Mouse (Mus musculus) gastrocnemius, postnatal 4 days (tissue): ENCODE measurements around the gene Trmt44. TPM values are rescaled to one million over a fixed set of nuclear protein-coding genes. Genes with fewer than 3 reads are reported as not detected.
A peak's percentile ranks its signal among the peaks of the same experiment; 100 is the strongest.
"Not testable (repeated sequence)": the region's sequence is repeated elsewhere in the genome, so short reads cannot be mapped to it uniquely, and the experiment has no call there.

Experiments used
- DNase-seq, 2 experiments: peaks; one replicate each; pipeline ENCODE4 v3.0.0; 2021 to 2022; ENCODE audit warnings: low spot score in 2 of 2, mixed read lengths in 2 of 2
- total RNA-seq, 2 experiments: library from RNA; stranded (reverse); gene quantifications; 2 replicates each; pipeline ENCODE4 v1.2.3; 2021

Gene Trmt44
- total RNA-seq, 2 experiments from 2014 or later = 4.2 to 4.9 TPM

DNA sequence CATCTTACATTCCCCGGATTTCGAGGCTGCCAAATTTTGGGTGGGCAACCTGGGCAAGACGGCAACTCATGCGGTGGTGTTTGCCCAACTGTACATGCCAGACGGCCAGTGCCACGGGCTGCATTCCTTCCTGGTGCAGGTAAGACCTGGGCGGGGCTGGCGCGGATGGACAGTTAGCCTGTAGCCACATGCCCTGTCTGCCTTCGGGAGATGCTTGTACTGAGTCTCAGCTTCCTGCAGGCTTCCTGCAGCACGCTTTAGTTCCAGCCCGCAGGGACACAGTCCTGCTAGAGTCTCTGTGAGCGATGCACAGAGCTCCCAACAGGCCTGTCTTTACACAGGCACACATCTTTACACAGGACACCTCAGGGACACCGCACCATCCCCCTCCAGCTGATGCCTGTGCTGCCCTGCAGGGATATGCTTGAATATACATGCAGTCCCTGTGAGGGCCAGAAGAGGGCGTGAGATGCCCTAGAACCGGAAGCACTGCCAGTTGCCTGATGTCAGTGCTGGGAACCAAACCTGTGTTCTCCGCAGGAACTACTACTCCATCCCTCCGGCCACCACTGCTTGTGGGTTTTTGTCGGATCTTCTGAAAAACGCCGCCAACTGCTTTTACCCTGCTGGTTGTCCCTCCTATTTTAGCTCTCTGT lies 17.3 kb upstream of the Trmt44 start:
- no peak for DNase-seq

DNA sequence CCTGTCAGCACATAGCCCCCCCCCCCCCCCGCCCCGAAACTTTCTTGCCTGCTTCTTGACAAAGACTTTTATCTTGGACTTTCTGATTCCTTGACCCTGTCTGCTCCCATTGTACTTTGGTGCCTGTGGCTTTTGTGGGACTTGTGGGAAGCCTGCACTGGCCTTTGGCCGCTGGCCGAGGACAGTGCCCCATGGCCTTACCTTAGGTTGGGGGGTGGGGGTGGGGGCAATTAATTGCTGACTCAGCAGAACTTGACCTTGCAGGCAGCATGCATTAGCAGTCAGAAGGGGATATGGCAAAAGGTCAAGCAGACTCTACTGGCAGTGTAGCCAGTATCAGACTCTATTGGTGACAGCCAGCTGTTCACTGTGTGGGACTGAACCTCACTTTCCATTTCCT lies 16.6 kb upstream of the Trmt44 start:
- no peak for DNase-seq

DNA sequence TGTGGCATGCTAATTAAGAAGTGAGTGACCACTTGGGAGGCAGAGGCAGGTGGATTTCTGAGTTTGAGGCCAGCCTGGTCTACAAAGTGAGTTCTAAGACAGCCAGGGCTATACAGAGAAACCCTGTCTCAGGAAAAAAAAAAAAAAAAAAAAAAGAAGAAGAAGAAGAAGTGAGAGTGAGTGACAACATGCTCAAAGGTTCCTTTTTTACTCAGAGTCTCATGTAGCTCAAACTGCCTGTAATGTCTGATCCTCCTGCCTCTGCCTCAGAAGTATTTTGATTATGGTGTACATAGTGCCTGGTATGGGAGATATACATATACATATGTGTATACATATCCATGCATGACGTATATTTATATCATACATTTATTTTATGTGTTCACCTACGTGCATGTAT lies 9.4 kb upstream of the Trmt44 start:
- not testable (repeated sequence) for DNase-seq

DNA sequence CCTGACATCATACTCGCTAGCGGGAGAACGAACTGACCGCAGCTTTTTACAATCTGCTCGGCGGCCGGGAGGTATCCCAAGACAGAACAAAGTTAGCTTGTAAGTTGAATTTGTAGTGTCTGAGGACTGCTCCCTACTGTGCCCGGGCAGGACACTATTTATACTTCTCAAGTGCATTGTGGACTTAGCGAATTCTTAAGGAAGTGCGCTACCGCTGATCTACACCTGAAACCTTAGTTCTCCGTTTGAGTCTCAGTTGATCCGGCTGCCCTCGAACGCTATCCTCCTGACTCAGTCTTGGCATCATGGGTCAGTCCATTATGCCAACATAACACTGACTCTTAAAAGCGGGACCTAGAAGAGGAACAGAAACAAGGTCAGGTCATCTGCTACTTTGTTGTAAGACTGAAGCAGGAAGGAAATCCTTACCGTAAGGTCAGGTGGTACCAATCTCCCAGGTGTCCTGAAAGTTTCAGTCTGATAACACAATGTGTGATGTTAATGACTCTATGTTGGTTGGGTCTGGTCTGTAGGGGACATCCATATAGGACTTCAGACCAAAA lies 8.4 kb upstream of the Trmt44 start:
- DNase-seq = no peak

DNA sequence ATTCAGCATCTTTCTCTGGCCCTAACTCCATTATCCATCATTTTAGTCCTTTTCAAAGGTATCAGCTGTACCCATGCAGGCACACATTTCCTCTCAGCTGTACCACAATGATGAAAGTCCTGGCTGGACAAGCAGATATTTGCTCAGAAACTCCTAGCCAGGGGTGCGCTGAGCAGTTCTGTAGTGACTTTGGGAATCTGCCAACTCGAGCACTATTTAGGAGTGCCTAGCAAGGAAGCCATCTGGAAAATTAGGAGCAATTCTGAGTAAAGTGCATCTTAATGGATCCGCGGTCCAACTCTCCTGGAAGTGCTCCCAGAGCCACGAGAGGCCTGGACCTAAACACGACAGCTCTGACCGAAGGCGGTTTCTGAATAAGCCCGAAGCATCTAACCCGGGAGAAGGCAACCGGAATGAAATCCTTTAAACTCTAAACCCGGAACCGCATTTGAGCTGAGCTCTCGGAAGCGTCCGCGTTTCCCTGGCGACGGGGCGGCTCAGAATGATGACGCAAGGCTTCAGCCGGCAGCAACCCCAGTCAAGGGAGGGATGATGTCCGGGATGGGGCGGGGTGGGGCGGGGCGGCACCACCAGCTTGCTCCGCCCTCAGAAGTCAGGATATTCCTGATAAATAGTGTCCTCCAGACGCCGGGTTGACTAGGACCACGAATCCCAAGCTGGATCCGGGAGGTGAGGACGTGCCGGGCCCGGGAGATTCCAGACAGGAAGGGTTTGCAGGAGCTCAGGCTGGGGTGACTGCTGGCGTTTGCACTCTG lies 7.8 kb upstream of the Trmt44 start, which contains the start of gene Acox3:
Gene Acox3, plus strand, starts transcription at position 596 of the 776 bp plus-strand sequence.
- DNase-seq = peak; percentile 91 to 96

DNA sequence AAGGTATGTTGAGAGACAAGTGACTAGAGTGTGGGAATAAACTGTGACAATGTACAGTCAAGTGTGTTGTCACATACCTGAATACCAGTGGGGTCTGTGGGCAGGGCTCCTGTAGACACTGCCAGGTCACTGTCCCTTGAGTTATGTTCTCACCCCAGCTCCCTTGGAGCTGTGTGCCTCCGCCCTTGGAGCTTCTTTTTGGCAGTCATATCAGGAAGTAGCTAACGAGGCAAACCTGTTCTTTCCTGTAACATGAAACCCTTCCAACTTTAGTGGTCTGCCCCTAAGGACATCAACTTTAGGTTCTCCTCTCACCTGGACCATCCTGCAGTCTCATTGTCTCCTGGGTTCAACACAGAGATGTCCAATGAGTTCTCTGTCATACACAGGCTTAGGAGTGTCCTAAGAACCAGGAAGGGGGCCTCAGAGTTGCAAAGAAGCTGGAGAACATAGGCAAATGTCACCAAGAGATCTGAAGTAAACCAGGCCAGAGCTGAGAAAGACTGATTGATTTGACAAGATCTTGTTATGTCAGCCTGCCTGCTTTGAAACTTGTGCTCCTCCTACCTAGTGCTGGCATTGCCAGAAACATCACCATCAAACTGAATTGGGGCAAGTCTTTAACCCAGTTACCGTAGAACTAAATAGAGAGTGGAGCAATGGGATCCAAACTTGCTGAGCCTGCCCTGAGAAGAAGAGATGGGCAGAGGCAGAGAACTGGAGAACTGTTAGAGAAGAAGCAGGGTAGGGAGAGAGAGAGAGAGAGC lies 5.5 kb upstream of the Trmt44 start:
- no peak for DNase-seq

DNA sequence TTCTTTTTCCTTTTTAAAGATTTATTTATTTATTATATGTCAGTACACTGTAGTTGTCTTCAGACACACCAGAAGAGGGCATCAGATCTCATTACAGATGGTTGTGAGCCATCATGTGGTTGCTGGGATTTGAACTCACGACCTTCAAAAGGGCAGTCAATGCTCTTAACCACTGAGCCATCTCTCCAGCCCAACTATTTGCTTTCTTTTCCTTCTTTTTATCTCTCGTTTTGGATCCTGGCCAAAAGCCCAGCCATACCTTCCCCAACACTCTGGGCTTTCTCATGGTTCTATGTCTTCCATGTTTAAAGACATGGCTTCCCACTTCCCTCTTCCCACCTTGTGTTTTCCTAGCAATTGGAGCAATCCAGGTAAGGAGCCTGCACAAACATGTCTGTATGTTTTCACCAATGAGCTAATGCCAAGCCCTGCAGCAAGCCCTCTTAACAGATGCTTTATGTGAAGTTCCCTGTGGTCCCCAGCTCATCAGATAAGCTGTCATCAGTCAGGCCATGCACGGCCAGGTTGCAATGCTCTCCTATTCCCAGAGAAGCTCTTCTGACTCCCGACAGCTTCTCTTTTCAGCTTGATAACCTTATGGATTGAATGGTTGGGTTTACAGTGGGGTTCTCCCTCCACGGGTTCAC lies 4.5 kb upstream of the Trmt44 start:
- no peak for DNase-seq

DNA sequence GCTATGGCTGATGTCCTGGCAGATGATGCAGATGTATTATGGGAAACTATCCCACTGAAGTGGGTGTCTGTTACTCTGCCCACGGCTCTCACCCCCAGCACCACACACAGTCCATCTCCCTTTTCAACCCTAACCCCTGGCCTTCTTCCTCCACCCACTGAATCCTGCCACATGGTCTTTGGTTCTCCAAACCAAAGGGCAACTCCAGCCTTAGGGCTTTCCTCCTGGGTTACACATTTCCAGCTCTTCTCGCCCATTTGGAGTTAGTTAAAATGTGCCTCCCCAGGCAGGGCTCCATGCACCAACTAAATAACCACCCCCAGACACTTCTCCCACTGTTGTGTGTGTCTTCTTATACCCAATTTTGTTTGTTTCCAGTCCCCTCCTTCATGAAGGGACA lies 3.5 kb upstream of the Trmt44 start:
- DNase-seq = no peak

DNA sequence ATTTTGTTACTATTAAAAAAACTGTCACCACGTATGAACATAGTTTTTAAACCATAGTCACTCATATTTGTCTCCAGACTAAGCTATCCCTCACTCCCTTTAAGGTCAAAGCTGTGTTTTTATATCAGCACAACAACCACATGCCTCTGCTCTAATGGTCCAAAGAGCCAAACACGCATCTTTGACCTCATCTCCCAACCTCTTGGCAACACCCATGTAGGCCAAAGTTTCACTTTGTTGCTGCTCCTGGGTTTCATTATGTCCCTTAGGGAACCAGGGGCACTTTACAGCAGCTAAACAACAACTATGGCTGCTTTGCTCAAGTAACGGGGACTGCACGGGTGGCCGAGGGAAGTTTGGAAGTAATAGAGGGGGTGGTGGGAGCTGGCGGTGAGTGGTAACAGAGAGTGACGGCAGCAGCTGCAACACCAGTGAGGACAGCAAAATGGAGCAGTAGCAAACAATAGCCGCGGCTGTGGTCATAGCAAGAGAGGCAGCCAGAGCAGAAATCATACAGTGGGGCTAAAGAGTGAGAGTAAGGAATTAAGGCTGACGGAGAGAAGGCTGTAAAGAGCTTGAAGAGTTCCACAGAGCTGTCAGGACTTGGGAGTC lies 1.6 kb upstream of the Trmt44 start:
- DNase-seq = no peak

DNA sequence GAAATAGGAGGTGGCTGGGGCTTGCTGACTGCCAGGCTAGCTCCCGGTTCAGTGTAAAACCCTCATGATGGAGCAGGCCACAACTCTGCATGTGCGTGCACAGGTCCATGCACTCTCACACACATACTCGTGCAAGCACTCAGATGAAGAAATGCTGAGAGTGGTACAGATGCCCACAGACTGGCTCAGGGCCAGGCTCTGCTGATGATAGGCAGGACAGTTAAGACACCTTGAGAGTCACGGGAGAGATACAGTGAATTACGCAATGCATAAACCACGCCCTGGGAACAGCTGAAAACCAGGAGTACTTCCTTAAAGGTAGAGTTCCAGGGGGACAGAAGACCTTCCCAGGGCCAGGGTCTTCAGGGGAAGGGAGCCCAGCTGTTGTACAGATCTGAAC lies 3.3 kb downstream of the Trmt44 start:
- no peak for DNase-seq

DNA sequence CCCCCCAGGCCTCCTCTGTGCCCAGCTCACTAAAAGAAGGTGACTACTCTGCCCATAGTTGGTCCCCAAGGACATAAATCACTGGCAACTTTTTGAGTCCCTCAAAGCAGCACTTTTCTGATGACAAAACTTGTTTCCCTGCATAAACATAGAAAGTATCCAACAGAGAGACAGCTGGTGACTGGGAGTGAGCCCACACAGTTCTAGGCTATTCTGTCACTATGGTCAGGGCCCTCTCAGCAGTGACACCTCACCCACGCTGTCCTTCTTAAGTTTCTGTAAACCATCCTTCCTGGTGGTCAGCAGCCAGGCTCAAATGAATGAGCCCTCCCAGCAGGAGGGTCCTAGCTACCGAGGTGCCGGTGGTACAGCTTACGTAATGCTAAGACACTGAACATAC lies 8.2 kb downstream of the Trmt44 start:
- DNase-seq = no peak

DNA sequence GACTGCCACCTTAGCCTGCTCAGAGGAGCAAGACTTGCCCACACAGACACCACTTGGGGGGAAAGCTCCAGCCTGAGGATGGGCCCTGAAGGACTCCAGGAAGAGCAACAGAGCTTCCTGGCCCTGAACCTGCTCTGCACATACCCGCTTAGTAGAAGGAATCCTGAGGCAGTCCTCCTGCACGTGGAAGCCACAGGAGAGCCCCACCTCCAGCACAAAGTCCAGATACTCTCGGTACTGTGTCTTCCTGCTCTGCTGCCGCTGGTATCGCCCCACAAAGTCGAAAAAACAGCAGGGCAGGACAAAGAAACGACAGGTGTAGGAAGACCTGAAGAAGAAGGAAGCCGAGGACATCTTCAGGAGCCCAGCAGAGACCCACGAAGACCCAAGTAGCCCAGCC lies 9.7 kb downstream of the Trmt44 start:
- no peak for DNase-seq

DNA sequence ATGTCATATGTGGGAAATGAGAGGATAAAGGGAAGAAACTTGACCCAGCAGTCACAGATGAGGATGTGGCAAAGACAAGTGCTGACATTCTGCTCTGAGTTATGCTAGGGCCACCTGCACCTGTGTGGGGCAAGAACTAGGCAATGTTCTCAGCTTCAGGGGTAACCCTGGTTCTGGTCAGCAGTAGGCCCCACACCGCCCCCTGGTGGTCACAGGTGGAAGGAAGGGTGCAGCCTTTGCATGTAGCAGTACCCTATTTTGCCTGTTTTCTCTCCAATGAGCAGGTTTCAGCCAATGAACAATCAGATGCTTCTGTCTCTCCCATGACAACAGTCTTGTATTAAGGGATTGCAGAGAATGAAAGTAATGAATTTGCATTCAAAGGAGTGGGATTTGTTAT lies 11.4 kb downstream of the Trmt44 start:
- peak; percentile 74 to 84 for DNase-seq

DNA sequence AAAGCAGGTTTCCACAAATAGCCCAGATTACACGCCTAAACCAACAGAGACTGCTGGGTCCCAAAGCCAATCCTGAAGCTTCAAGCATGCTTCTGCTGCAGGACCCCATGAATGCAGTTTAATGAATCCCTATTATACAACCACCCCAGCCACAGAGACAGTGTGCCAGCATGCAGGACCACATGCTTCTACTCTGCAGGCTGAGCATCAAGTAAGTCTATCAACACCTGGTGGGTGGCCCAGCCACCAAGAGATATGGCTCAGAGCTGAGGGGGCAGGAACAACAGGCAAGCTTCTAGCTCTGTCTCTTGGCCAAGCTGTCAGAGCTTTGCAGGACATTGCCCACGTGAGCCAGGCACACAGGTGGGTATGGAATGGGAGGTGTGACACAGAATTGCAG lies 12.3 kb downstream of the Trmt44 start:
- DNase-seq = no peak

DNA sequence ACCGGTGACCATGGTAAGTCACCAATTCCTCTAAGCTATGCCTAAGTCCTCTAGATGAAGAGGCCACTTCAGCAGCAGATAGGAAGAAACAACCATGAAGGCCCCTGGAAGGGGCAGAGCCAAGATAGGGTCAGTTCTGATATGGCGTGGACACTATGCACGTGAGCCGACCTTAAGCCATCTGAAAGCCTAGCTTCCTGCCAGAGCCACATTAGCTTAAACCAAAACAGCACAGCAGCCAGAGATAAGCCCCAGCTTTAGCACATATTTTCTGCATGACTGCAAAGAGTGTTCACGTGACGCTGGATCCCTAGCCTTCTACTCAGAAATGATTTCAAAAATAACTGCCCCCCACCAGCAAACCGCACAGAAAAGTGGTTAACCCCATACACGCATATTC lies 15.4 kb downstream of the Trmt44 start:
- DNase-seq = no peak

DNA sequence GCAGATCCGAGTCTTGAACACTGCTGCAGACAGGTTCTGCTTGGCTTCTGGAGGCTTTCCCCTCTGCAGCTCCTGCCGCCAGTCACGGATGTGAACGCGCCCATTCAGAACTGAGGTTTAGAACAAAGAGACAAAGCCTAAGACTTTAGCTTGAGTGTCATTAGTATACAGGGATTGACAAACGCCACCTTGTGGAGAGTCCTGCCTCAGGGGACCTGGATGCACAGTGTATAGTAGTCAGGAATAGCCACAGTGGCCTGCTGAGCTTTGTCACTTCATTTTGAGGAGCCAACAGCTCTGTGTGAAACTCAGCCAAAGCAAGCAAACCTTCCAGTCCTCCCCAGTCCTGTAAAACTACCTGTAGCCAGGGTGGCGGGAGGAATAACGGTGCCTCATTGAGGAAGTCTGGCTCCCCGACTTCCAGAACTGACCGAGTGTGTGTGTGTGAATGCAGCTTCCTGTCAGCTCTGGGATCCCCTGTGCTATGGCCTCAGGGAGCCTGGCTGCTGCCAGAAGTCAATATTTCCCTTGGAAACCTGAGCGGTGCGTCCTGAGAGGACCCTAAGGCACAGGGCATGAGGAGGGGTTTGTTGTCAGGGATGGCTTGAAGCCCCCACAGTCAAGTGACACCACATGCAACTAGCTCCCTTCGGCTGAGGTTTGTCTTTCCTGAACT lies 16.8 kb downstream of the Trmt44 start:
- no peak for DNase-seq

DNA sequence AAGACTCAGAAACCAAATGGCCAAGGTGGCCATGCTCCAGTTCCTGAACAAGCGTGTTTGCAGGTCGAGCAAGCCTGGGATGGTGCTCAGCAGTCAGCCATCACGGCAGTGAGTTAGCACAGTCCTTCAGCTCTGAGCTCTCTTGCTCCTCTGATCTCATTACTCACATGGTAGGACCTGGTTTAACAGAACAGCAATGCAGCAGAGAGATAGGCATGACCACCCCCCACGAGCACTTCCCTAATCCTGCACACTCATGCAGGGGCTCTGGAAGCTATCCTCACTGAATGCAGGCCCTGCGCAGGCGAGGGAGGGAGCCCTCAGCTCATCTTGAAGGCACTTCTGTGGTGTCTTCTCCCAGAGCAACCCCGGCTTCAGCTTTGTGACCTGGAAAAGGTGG lies 18.5 kb downstream of the Trmt44 start:
- DNase-seq = no peak

DNA sequence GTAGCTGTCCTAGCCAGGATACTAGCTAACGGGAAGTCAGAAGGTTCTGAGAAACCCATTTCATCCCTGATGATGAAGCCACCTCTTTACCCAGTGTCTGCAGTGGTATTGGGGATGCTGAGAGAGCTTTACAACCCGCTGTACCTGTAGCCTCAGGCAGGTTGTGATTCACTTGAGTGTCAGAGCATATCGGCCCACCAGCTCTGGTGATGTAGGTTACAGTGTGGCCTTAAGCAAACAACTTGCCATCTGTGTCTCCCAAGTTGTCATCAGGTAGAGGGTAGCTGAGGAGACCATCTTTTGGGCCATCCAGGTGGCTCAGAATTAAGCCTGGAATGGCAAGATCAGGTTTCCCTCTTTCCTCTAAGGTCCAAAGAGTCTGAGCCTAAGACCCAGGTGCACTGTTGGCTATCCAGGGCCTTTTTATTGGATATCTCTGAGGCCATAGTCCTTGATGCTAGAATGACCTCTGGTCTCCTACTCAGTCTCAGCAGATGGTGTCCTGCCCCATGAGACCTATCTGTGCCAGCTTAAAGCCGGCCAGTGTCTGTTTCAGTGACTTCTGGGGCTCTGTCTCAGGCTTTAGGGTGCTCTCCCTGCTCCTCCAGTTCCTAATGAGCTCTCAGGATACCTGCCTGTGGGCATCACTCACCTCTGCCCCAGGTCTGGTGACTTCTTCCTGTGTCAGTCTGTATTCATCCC lies 21.9 kb downstream of the Trmt44 start:
- DNase-seq = no peak
